ENCODE assay signal across 8 mouse cellular contexts in genomic region chr6:142346181-142347110, GRCm38 (mm10). TPM values are rescaled to one million over a fixed set of nuclear protein-coding genes. Genes with fewer than 3 reads are reported as not detected.
A peak's percentile ranks its signal among the peaks of the same experiment; 100 is the strongest.
DNase-seq lines count a peak whose midpoint lies in the region; ATAC-seq lines count a peak whose summit lies in the region.

No protein-coding gene starts in this region.

- peak overlapping the region; percentile 60 for H3K4me2 ChIP-seq in forebrain, embryonic 13.5 days
- peak overlapping the region; percentile 68 for H3K4me2 ChIP-seq in liver, embryonic 13.5 days

- ATAC-seq in erythroblast, adult 5-6 weeks (replicated peaks; ENCODE audit: low FRiP score, poor library complexity, severe bottlenecking) = no peak
- ATAC-seq in forebrain, embryonic 13.5 days = no peak
- ATAC-seq in liver, embryonic 13.5 days (ENCODE audit: low read depth) = no peak

- peak overlapping the region; percentile 61 for H3K9ac ChIP-seq in forebrain, embryonic 13.5 days
- peak overlapping the region; percentile 70 for H3K9ac ChIP-seq in liver, embryonic 13.5 days

- peaks cover 17% of the 10 kb centered on the region for H3K4me1 ChIP-seq in erythroblast, embryonic 14.5 days (ENCODE audit: control insufficient read depth)
- peaks cover 14% of the 10 kb centered on the region for H3K4me1 ChIP-seq in forebrain, embryonic 13.5 days
- peaks cover 20% of the 10 kb centered on the region for H3K4me1 ChIP-seq in liver, embryonic 13.5 days (replicated peaks)

- peak overlapping the region; percentile 81 for H3K4me3 ChIP-seq in erythroblast, embryonic 14.5 days (replicated peaks)
- H3K4me3 ChIP-seq in forebrain, embryonic 13.5 days = peak overlapping the region; percentile 64
- peak overlapping the region; percentile 72 for H3K4me3 ChIP-seq in liver, embryonic 13.5 days (replicated peaks)

- peaks cover 8% of the 10 kb centered on the region for H3K36me3 ChIP-seq in erythroblast, embryonic 14.5 days (ENCODE audit: control insufficient read depth)
- peaks cover 34% of the 10 kb centered on the region for H3K36me3 ChIP-seq in forebrain, embryonic 13.5 days (ENCODE audit: poor library complexity, severe bottlenecking)
- peaks cover 9% of the 10 kb centered on the region for H3K36me3 ChIP-seq in liver, embryonic 13.5 days

- DNase-seq in CD4-positive helper T cell, adult 2 months (ENCODE audit: low read depth, low spot score) = peak; percentile 32
- no peak for DNase-seq in liver, embryonic 13.5 days
- DNase-seq in layer of hippocampus, adult 9-11 months = no peak
- DNase-seq in natural killer cell, adult 2 months (ENCODE audit: low spot score in 2 of 2) = no peak
- no peak for DNase-seq in frontal cortex, postnatal 36 days (ENCODE audit: low spot score in 2 of 2)

- H3K27me3 ChIP-seq in erythroblast, embryonic 14.5 days (ENCODE audit: control insufficient read depth) = no peaks in the 10 kb centered on the region
- H3K27me3 ChIP-seq in forebrain, embryonic 13.5 days = no peaks in the 10 kb centered on the region
- H3K27me3 ChIP-seq in liver, embryonic 13.5 days = no peaks in the 10 kb centered on the region

- H3K27ac ChIP-seq in forebrain, embryonic 13.5 days = 0 out of 2 replicates have a peak overlapping the region, but pooled peaks have one; percentile 75
- peak overlapping the region; percentile 84 for H3K27ac ChIP-seq in liver, embryonic 13.5 days

- 63% methylated on average over 12 of the region's 12 CpGs for WGBS in forebrain, embryonic 13.5 days
- 38% methylated on average over 12 of the region's 12 CpGs for WGBS in liver, embryonic 13.5 days (ENCODE audit: insufficient replicate concordance)

- H3K9me3 ChIP-seq in erythroblast, embryonic 14.5 days (ENCODE audit: control insufficient read depth, low read length) = no peaks in the 10 kb centered on the region
- no peaks in the 10 kb centered on the region for H3K9me3 ChIP-seq in forebrain, embryonic 13.5 days (replicated peaks)
- H3K9me3 ChIP-seq in liver, embryonic 13.5 days (replicated peaks) = no peaks in the 10 kb centered on the region

RNA-seq across cellular contexts. Expression of gene Pyroxd1, which starts 1.0 kb away (rescaled TPM):
- polyA plus RNA-seq in erythroblast, embryonic 14.5 days (2012) = 0.01 and 0.04 TPM in 2 replicates
- total RNA-seq in erythroblast, adult 5-6 weeks (2015; ENCODE audit: low replicate concordance) = 3.3 and 3.6 TPM in 2 replicates
- total RNA-seq in erythroblast, adult 5-6 weeks (2017; ENCODE audit: low replicate concordance) = 0.70 and 2.6 TPM in 2 replicates
- 22.0 and 24.9 TPM in 2 replicates for polyA plus RNA-seq in forebrain, embryonic 13.5 days (2015; fragmentation: Nextera tagmentation; extraction: Ambion mirVana)
- 5.6 and 7.7 TPM in 2 replicates for polyA plus RNA-seq in liver, embryonic 13.5 days (2015; fragmentation: Nextera tagmentation; extraction: Ambion mirVana)

RNA-seq across cellular contexts. Expression of gene Slco1a5, which starts 23.7 kb away (rescaled TPM):
- not detected in 2 replicates for polyA plus RNA-seq in erythroblast, embryonic 14.5 days (2012)
- total RNA-seq in erythroblast, adult 5-6 weeks (2015; ENCODE audit: low replicate concordance) = not detected in 2 replicates
- not detected in 2 replicates for total RNA-seq in erythroblast, adult 5-6 weeks (2017; ENCODE audit: low replicate concordance)
- 0.15 and 0.31 TPM in 2 replicates for polyA plus RNA-seq in forebrain, embryonic 13.5 days (2015; fragmentation: Nextera tagmentation; extraction: Ambion mirVana)
- not detected in 2 replicates for polyA plus RNA-seq in liver, embryonic 13.5 days (2015; fragmentation: Nextera tagmentation; extraction: Ambion mirVana)

RNA-seq across cellular contexts. Expression of gene Recql, which starts 40.4 kb away (rescaled TPM):
- polyA plus RNA-seq in erythroblast, embryonic 14.5 days (2012) = 0.16 and 0.25 TPM in 2 replicates
- total RNA-seq in erythroblast, adult 5-6 weeks (2015; ENCODE audit: low replicate concordance) = 2.7 and 7.1 TPM in 2 replicates
- 7.9 and 8.8 TPM in 2 replicates for total RNA-seq in erythroblast, adult 5-6 weeks (2017; ENCODE audit: low replicate concordance)
- polyA plus RNA-seq in forebrain, embryonic 13.5 days (2015; fragmentation: Nextera tagmentation; extraction: Ambion mirVana) = 35.4 and 36.2 TPM in 2 replicates
- 18.8 and 22.1 TPM in 2 replicates for polyA plus RNA-seq in liver, embryonic 13.5 days (2015; fragmentation: Nextera tagmentation; extraction: Ambion mirVana)

RNA-seq across cellular contexts. Expression of gene Golt1b, which starts 40.6 kb away (rescaled TPM):
- 2.0 and 2.1 TPM in 2 replicates for polyA plus RNA-seq in erythroblast, embryonic 14.5 days (2012)
- total RNA-seq in erythroblast, adult 5-6 weeks (2015; ENCODE audit: low replicate concordance) = 6.3 and 13.2 TPM in 2 replicates
- 9.1 and 10.7 TPM in 2 replicates for total RNA-seq in erythroblast, adult 5-6 weeks (2017; ENCODE audit: low replicate concordance)
- polyA plus RNA-seq in forebrain, embryonic 13.5 days (2015; fragmentation: Nextera tagmentation; extraction: Ambion mirVana) = 83.8 and 90.1 TPM in 2 replicates
- 47.3 and 53.5 TPM in 2 replicates for polyA plus RNA-seq in liver, embryonic 13.5 days (2015; fragmentation: Nextera tagmentation; extraction: Ambion mirVana)

RNA-seq across cellular contexts. Expression of gene Iapp, which starts 48.2 kb away (rescaled TPM):
- polyA plus RNA-seq in erythroblast, embryonic 14.5 days (2012) = not detected in 2 replicates
- total RNA-seq in erythroblast, adult 5-6 weeks (2015; ENCODE audit: low replicate concordance) = not detected in 2 replicates
- total RNA-seq in erythroblast, adult 5-6 weeks (2017; ENCODE audit: low replicate concordance) = not detected in 2 replicates
- 0.26 and 0.37 TPM in 2 replicates for polyA plus RNA-seq in forebrain, embryonic 13.5 days (2015; fragmentation: Nextera tagmentation; extraction: Ambion mirVana)
- polyA plus RNA-seq in liver, embryonic 13.5 days (2015; fragmentation: Nextera tagmentation; extraction: Ambion mirVana) = not detected in 2 replicates

Comparison
In these comparisons a context has a peak if more than half of its experiments do, and no peak if none do; other contexts are left out.
1. RNA of gene Recql, which starts 40.4 kb away (polyA plus RNA-seq): 35.4 to 36.2 TPM in forebrain, embryonic 13.5 days and 18.8 to 22.1 TPM in liver, embryonic 13.5 days; 0.16 to 0.25 TPM in erythroblast, embryonic 14.5 days; every median in the first group is over 10 times any median in the second.
2. Peak in every context shown above with its lines, with median percentiles within 50 percentile points of each other: H3K4me3 ChIP-seq.